Mouse (Mus musculus) kidney, embryonic 14.5 days (tissue): ENCODE data around the gene Dnmt1. TPM values are rescaled to one million over a fixed set of nuclear protein-coding genes. Genes with fewer than 3 reads are reported as not detected.
A peak's percentile ranks its signal among the peaks of the same experiment; 100 is the strongest.

Experiments
- ATAC-seq: fragments of 200-750 bp; cut with Nextera tagmentation; 2 replicates; pipeline ENCODE4 v1.8.0; 2017; ENCODE audit warnings: moderate number of reproducible peaks, mild to moderate bottlenecking, moderate TSS enrichment, moderate library complexity; ENCODE audit not compliant: low FRiP score, low TSS enrichment
- H3K27ac ChIP-seq: fragments of 300-500 bp; sonication (generic); 2 replicates; pipeline ENCODE4 v1.5.1; 2014; ENCODE audit warnings: low read depth, mild to moderate bottlenecking, low read length, moderate library complexity, mixed read lengths
- H3K27me3 ChIP-seq: fragments of 300-500 bp; sonication (generic); 2 replicates; pipeline ENCODE4 v1.6.1; 2014; ENCODE audit warnings: mild to moderate bottlenecking, low read length; ENCODE audit not compliant: control insufficient read depth, insufficient read depth
- H3K36me3 ChIP-seq: fragments of 300-500 bp; sonication (generic); 2 replicates; pipeline ENCODE4 v1.6.1; 2014; ENCODE audit warnings: low read length, mixed read lengths; ENCODE audit not compliant: control insufficient read depth, insufficient read depth
- H3K4me1 ChIP-seq: fragments of 300-500 bp; sonication (generic); 2 replicates; pipeline ENCODE4 v1.6.1; 2014; ENCODE audit warnings: low read length, mixed read lengths; ENCODE audit not compliant: control insufficient read depth, insufficient read depth
- H3K4me2 ChIP-seq: fragments of 300-500 bp; sonication (generic); replicated peaks from 2 replicates; pipeline ENCODE4 v1.6.1; 2014; ENCODE audit warnings: low read depth, mild to moderate bottlenecking, low read length
- H3K4me3 ChIP-seq: fragments of 300-500 bp; sonication (generic); 2 replicates; pipeline ENCODE4 v1.5.1; 2014; ENCODE audit warnings: mild to moderate bottlenecking, low read length
- H3K9ac ChIP-seq: fragments of 300-500 bp; sonication (generic); 2 replicates; pipeline ENCODE4 v1.6.1; 2014; ENCODE audit warnings: low read depth, mild to moderate bottlenecking, low read length, moderate library complexity
- H3K9me3 ChIP-seq: fragments of 300-500 bp; sonication (generic); 2 replicates; pipeline ENCODE4 v1.6.1; 2016; ENCODE audit warnings: low read length; ENCODE audit not compliant: control insufficient read depth
- WGBS: fragments of 180-500 bp; shearing (Covaris S2); extraction: QIAGEN DNeasy Blood & Tissue Kit; methylation state at CpG from one replicate; pipeline ENCODE4 v1.1.7; 2014; 5-methylcytosine and 5-hydroxymethylcytosine counted together
- polyA plus RNA-seq: library from polyadenylated mRNA; unstranded; fragments of >200 nt; fragmentation: Nextera tagmentation; extraction: Ambion mirVana; gene quantifications from 2 replicates; pipeline ENCODE4 v1.2.1, GENCODE M21; 2014

Dnmt1 gene
- polyA plus RNA-seq, 1 experiment from 2014 or later, result 87.1 TPM

- 85% methylated on average over 12 of the region's 12 CpGs for whole genome bisulfite sequencing
- Histone ChIP-seq H3K27ac (no peak overlapping the region), H3K9me3 (no peaks in the 10 kb centered on the region), H3K27me3 (peaks cover 20% of the 10 kb centered on the region), H3K36me3 (no peaks in the 10 kb centered on the region), H3K4me3 (no peak overlapping the region), H3K4me2 (no peak overlapping the region), H3K4me1 (0 out of 2 replicates have a peak, but pooled peaks cover under 1% of the 10 kb centered on the region), H3K9ac (no peak overlapping the region)
- no peak for ATAC-seq
Measured at GRCm38 (mm10) chr9:20873521-20873920, 86.2 kb downstream of the Dnmt1 start.

GRCm38 (mm10) chr9:20872991-20873390, 86.7 kb downstream of the Dnmt1 start:
- Histone ChIP-seq H3K9me3 (no peaks in the 10 kb centered on the region), H3K27ac (no peak overlapping the region), H3K9ac (no peak overlapping the region), H3K27me3 (peaks cover 25% of the 10 kb centered on the region), H3K4me1 (0 out of 2 replicates have a peak, but pooled peaks cover 3% of the 10 kb centered on the region), H3K4me2 (no peak overlapping the region), H3K36me3 (no peaks in the 10 kb centered on the region), H3K4me3 (no peak overlapping the region)
- no peak for ATAC-seq
- WGBS, result 85% methylated on average over 10 of the region's 10 CpGs

- Histone ChIP-seq H3K4me1 (0 out of 2 replicates have a peak, but pooled peaks cover 3% of the 10 kb centered on the region), H3K27ac (no peak overlapping the region), H3K9me3 (no peaks in the 10 kb centered on the region), H3K27me3 (peaks cover 33% of the 10 kb centered on the region), H3K4me2 (no peak overlapping the region), H3K36me3 (no peaks in the 10 kb centered on the region), H3K4me3 (no peak overlapping the region), H3K9ac (no peak overlapping the region)
- WGBS, result 77% methylated on average over 12 of the region's 12 CpGs
- no peak for ATAC-seq
Measured at GRCm38 (mm10) chr9:20870211-20871173, 89.2 kb downstream of the Dnmt1 start.

- Histone ChIP-seq H3K4me3 (peak overlapping the region; percentile 50), H3K9ac (peak overlapping the region; percentile 14; the same call in 1 of the 2 replicates), H3K27ac (no peak overlapping the region), H3K27me3 (peaks cover 33% of the 10 kb centered on the region), H3K4me1 (0 out of 2 replicates have a peak, but pooled peaks cover 3% of the 10 kb centered on the region), H3K36me3 (no peaks in the 10 kb centered on the region), H3K4me2 (peak overlapping the region; percentile 65), H3K9me3 (no peaks in the 10 kb centered on the region)
- 3% methylated on average over 19 of the region's 19 CpGs for WGBS
- no peak for ATAC-seq
Measured at GRCm38 (mm10) chr9:20869246-20869645, 90.4 kb downstream of the Dnmt1 start.

DNA sequence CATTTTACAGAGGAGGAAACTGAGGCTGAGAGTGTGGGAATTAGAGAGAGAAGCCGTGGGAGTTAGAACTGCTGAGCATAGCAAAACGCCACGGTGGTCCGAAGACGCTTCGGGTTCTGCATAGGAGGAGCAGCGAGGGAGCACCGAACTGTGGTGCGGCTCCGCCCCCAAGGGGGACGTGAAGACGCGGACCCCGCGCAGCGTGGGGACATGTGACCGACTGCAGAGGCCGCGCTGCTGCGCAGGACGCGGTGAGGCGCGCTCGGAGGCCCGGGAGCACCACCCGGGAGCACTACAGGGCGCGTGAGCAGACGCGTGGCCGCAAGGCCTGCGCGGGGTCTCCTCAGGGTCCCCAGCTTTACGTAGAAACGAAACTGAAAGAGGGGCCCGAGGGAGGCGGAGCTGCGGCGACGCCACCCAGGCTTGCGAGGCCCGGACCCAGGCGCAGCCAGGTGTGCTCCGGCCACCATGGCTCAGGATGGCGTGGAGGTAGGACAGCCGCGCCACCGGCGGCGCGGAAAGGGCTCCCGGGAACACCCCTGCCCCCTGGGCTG, 91.2 kb downstream of the Dnmt1 start, which contains the start of gene A230050P20Rik:
Gene A230050P20Rik (plus strand): TSS at position 195 of the 554 bp plus-strand sequence.
- Histone ChIP-seq H3K27me3 (peaks cover 33% of the 10 kb centered on the region), H3K4me3 (peak within 1 kb of the TSS; percentile 50), H3K9ac (peak within 1 kb of the TSS; percentile 14), H3K9me3 (no peaks in the 10 kb centered on the region), H3K4me1 (0 out of 2 replicates have a peak, but pooled peaks cover 3% of the 10 kb centered on the region), H3K27ac (no peak within 1 kb of the TSS), H3K36me3 (no peaks in the 10 kb centered on the region), H3K4me2 (peak within 1 kb of the TSS; percentile 65)
- 8% methylated on average over 53 of the region's 53 CpGs for WGBS
- ATAC-seq, result peak; percentile 58; the same call in 1 of the 2 replicates

- Histone ChIP-seq H3K4me3 (no peak overlapping the region), H3K36me3 (no peaks in the 10 kb centered on the region), H3K27ac (no peak overlapping the region), H3K4me2 (no peak overlapping the region), H3K9me3 (no peaks in the 10 kb centered on the region), H3K4me1 (0 out of 2 replicates have a peak, but pooled peaks cover 3% of the 10 kb centered on the region), H3K27me3 (peaks cover 33% of the 10 kb centered on the region), H3K9ac (no peak overlapping the region)
- ATAC-seq, result no peak
- 58% methylated on average over 3 of the region's 3 CpGs for WGBS
Measured at GRCm38 (mm10) chr9:20866879-20867278, 92.8 kb downstream of the Dnmt1 start.

DNA sequence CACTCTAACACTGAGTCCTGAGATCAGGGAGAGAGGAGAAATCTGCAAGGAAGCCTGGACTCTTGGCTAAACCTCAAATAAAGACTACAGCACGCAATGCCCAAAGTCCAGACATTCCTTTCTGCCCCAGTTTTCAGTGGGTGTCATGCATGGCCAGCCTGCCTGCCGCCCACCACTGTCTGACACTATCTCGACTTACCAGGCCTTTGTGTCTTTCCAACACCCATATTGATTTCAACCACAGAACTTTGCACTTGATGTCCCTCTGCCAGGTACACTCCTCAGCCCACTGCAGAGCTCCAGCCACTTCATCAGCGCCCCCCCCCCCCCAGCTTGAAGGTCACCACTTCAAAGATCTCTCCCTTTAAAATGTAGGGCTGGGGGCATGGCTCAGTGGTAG, 97.5 kb downstream of the Dnmt1 start:
- Histone ChIP-seq H3K4me1 (no peaks in the 10 kb centered on the region), H3K4me2 (no peak overlapping the region), H3K4me3 (no peak overlapping the region), H3K9me3 (no peaks in the 10 kb centered on the region), H3K27ac (no peak overlapping the region), H3K9ac (no peak overlapping the region), H3K27me3 (no peaks in the 10 kb centered on the region; the same call in none of the 2 replicates), H3K36me3 (no peaks in the 10 kb centered on the region)
- WGBS, result 44% methylated on average over 4 of the region's 4 CpGs
- no peak for ATAC-seq

DNA sequence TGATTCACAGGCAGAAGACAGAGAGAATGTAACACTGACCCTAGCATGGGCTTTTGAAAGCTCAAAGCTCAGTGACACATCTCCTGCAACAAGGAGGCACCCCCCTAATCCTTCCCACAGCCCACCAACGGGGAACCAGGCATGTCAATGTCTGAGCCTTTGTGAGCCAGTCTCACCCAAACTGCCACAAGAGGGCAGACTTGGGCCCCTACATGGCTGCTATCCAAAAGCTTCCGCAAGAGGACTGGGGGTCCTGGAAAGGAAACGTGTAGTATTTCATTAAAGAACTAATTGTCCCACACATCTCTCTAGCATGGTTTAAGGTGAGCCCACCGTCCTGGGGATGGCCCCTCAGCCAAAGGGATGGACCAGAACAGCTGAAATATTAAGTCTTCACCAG, 97.9 kb downstream of the Dnmt1 start:
- no peaks in the 10 kb centered on the region; the same call in 1 of the 2 replicates for H3K27me3 ChIP-seq
- WGBS, result 12% methylated on average over 4 of the region's 4 CpGs
- no peaks in the 10 kb centered on the region for H3K9me3 ChIP-seq
- ATAC-seq, result no peak
- no peaks in the 10 kb centered on the region for H3K36me3 ChIP-seq
- H3K4me2 ChIP-seq, result no peak overlapping the region
- H3K4me3 ChIP-seq, result no peak overlapping the region
- no peaks in the 10 kb centered on the region for H3K4me1 ChIP-seq
- H3K27ac ChIP-seq, result no peak overlapping the region
- no peak overlapping the region for H3K9ac ChIP-seq

DNA sequence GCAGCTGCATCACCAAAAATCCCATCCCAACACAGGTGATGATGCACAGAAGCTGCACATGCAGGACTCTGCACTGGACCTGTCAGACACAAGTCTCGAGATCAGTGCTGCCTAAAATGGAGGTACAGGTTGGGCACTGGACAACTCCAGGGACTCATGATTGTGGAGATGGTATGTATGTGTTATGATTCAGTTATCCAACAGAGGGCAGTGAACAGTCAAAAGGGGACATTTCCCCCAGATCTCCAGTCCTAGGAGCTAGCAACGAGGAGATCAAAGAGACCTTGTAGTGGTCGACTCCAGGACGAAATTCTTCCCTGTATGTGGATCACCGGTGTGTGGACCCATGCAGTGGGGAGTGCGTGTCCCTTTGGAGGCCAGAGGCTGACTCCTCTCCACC, 99.8 kb downstream of the Dnmt1 start:
- no peaks in the 10 kb centered on the region; the same call in 1 of the 2 replicates for H3K27me3 ChIP-seq

More for the DNA sequence above, 99.8 kb downstream of the Dnmt1 start:
- Histone ChIP-seq H3K36me3 (no peaks in the 10 kb centered on the region), H3K4me2 (no peak overlapping the region), H3K9ac (no peak overlapping the region), H3K4me1 (no peaks in the 10 kb centered on the region), H3K27ac (no peak overlapping the region), H3K4me3 (no peak overlapping the region), H3K9me3 (no peaks in the 10 kb centered on the region)
- no peak for ATAC-seq
- WGBS, result 49% methylated on average over 6 of the region's 6 CpGs
